Mouse (Mus musculus): ENCODE data around the gene Hsdl1. TPM values are rescaled to one million over a fixed set of nuclear protein-coding genes. Genes with fewer than 3 reads are reported as not detected.

Gene Hsdl1
- polyA plus RNA-seq, 1 experiment from 2014 or later, result 176 TPM

GRCm38 (mm10) chr8:119555861-119556260 lies 19.1 kb downstream of the Hsdl1 start:
- H3K9ac ChIP-seq (replicated peaks; ENCODE audit: low read depth, low read length), result no peak overlapping the region
- no peaks in the 10 kb centered on the region for H3K36me3 ChIP-seq (ENCODE audit: control insufficient read depth, insufficient read depth, low read length)
- no peak overlapping the region for H3K4me3 ChIP-seq (ENCODE audit: low read depth, low read length)
- 64% methylated on average over 6 of the region's 6 CpGs for WGBS
- no peaks in the 10 kb centered on the region for H3K9me3 ChIP-seq (ENCODE audit: control insufficient read depth, low read length)
- no peak overlapping the region for H3K27ac ChIP-seq (ENCODE audit: low read depth, low read length)
- peaks cover 23% of the 10 kb centered on the region for H3K4me1 ChIP-seq (ENCODE audit: control insufficient read depth, insufficient read depth, low read length)
- H3K4me2 ChIP-seq (ENCODE audit: low read depth, low read length), result no peak overlapping the region
- no peak for ATAC-seq (ENCODE audit: low read depth)
- no peaks in the 10 kb centered on the region for H3K27me3 ChIP-seq (ENCODE audit: control insufficient read depth, insufficient read depth, low read length)

- H3K27ac ChIP-seq (ENCODE audit: low read depth, low read length), result no peak overlapping the region
- H3K27me3 ChIP-seq (ENCODE audit: control insufficient read depth, insufficient read depth, low read length), result no peaks in the 10 kb centered on the region
- 83% methylated on average over 2 of the region's 2 CpGs for WGBS
- no peaks in the 10 kb centered on the region for H3K9me3 ChIP-seq (ENCODE audit: control insufficient read depth, low read length)
- no peak overlapping the region for H3K9ac ChIP-seq (replicated peaks; ENCODE audit: low read depth, low read length)
- no peak overlapping the region for H3K4me3 ChIP-seq (ENCODE audit: low read depth, low read length)
- H3K4me2 ChIP-seq (ENCODE audit: low read depth, low read length), result no peak overlapping the region
- H3K4me1 ChIP-seq (ENCODE audit: control insufficient read depth, insufficient read depth, low read length), result peaks cover 17% of the 10 kb centered on the region
- H3K36me3 ChIP-seq (ENCODE audit: control insufficient read depth, insufficient read depth, low read length), result no peaks in the 10 kb centered on the region
- ATAC-seq (ENCODE audit: low read depth), result no peak
Measured at GRCm38 (mm10) chr8:119552967-119553366, 22.0 kb downstream of the Hsdl1 start.

- Histone ChIP-seq H3K9me3 (ENCODE audit: control insufficient read depth, low read length) (no peaks in the 10 kb centered on the region), H3K36me3 (ENCODE audit: control insufficient read depth, insufficient read depth, low read length) (peaks cover 14% of the 10 kb centered on the region; the same call in 1 of the 2 replicates), H3K4me2 (ENCODE audit: low read depth, low read length) (no peak overlapping the region), H3K27ac (ENCODE audit: low read depth, low read length) (no peak overlapping the region), H3K4me3 (ENCODE audit: low read depth, low read length) (no peak overlapping the region), H3K4me1 (ENCODE audit: control insufficient read depth, insufficient read depth, low read length) (no peaks in the 10 kb centered on the region), H3K27me3 (ENCODE audit: control insufficient read depth, insufficient read depth, low read length) (no peaks in the 10 kb centered on the region), H3K9ac (replicated peaks; ENCODE audit: low read depth, low read length) (no peak overlapping the region)
- ATAC-seq (ENCODE audit: low read depth), result no peak
- 83% methylated on average over 7 of the region's 7 CpGs for WGBS
Measured at GRCm38 (mm10) chr8:119548560-119549113, 26.3 kb downstream of the Hsdl1 start.

GRCm38 (mm10) chr8:119547019-119547691 lies 27.8 kb downstream of the Hsdl1 start:
- Histone ChIP-seq H3K36me3 (ENCODE audit: control insufficient read depth, insufficient read depth, low read length) (peaks cover 21% of the 10 kb centered on the region; the same call in 1 of the 2 replicates), H3K27me3 (ENCODE audit: control insufficient read depth, insufficient read depth, low read length) (no peaks in the 10 kb centered on the region)

GRCm38 (mm10) chr8:119545791-119546190 lies 29.2 kb downstream of the Hsdl1 start:
- peaks cover 30% of the 10 kb centered on the region for H3K36me3 ChIP-seq (ENCODE audit: control insufficient read depth, insufficient read depth, low read length)
- WGBS, result 90% methylated on average over 6 of the region's 6 CpGs

More at GRCm38 (mm10) chr8:119547019-119547691, 27.8 kb downstream of the Hsdl1 start:
- Histone ChIP-seq H3K4me1 (ENCODE audit: control insufficient read depth, insufficient read depth, low read length) (no peaks in the 10 kb centered on the region), H3K4me2 (ENCODE audit: low read depth, low read length) (no peak overlapping the region), H3K9ac (replicated peaks; ENCODE audit: low read depth, low read length) (no peak overlapping the region), H3K27ac (ENCODE audit: low read depth, low read length) (no peak overlapping the region), H3K9me3 (ENCODE audit: control insufficient read depth, low read length) (no peaks in the 10 kb centered on the region), H3K4me3 (ENCODE audit: low read depth, low read length) (no peak overlapping the region)
- no peak for ATAC-seq (ENCODE audit: low read depth)
- 89% methylated on average over 18 of the region's 18 CpGs for WGBS

GRCm38 (mm10) chr8:119545180-119545579 lies 29.8 kb downstream of the Hsdl1 start:
- H3K27me3 ChIP-seq (ENCODE audit: control insufficient read depth, insufficient read depth, low read length), result no peaks in the 10 kb centered on the region
- no peak overlapping the region for H3K9ac ChIP-seq (replicated peaks; ENCODE audit: low read depth, low read length)
- no peak overlapping the region for H3K4me2 ChIP-seq (ENCODE audit: low read depth, low read length)
- no peak for ATAC-seq (ENCODE audit: low read depth)
- H3K4me3 ChIP-seq (ENCODE audit: low read depth, low read length), result no peak overlapping the region
- 78% methylated on average over 6 of the region's 6 CpGs for WGBS
- H3K27ac ChIP-seq (ENCODE audit: low read depth, low read length), result no peak overlapping the region
- no peaks in the 10 kb centered on the region for H3K4me1 ChIP-seq (ENCODE audit: control insufficient read depth, insufficient read depth, low read length)
- peaks cover 36% of the 10 kb centered on the region for H3K36me3 ChIP-seq (ENCODE audit: control insufficient read depth, insufficient read depth, low read length)
- no peaks in the 10 kb centered on the region for H3K9me3 ChIP-seq (ENCODE audit: control insufficient read depth, low read length)

More at GRCm38 (mm10) chr8:119545791-119546190, 29.2 kb downstream of the Hsdl1 start:
- no peak overlapping the region for H3K4me3 ChIP-seq (ENCODE audit: low read depth, low read length)
- no peaks in the 10 kb centered on the region for H3K9me3 ChIP-seq (ENCODE audit: control insufficient read depth, low read length)
- H3K4me2 ChIP-seq (ENCODE audit: low read depth, low read length), result no peak overlapping the region
- H3K27me3 ChIP-seq (ENCODE audit: control insufficient read depth, insufficient read depth, low read length), result no peaks in the 10 kb centered on the region
- no peak overlapping the region for H3K9ac ChIP-seq (replicated peaks; ENCODE audit: low read depth, low read length)
- H3K4me1 ChIP-seq (ENCODE audit: control insufficient read depth, insufficient read depth, low read length), result no peaks in the 10 kb centered on the region
- ATAC-seq (ENCODE audit: low read depth), result no peak
- H3K27ac ChIP-seq (ENCODE audit: low read depth, low read length), result no peak overlapping the region

GRCm38 (mm10) chr8:119544606-119545005 lies 30.4 kb downstream of the Hsdl1 start:
- ATAC-seq (ENCODE audit: low read depth), result no peak
- H3K27ac ChIP-seq (ENCODE audit: low read depth, low read length), result no peak overlapping the region
- H3K36me3 ChIP-seq (ENCODE audit: control insufficient read depth, insufficient read depth, low read length), result peaks cover 41% of the 10 kb centered on the region
- H3K4me3 ChIP-seq (ENCODE audit: low read depth, low read length), result no peak overlapping the region
- H3K9ac ChIP-seq (replicated peaks; ENCODE audit: low read depth, low read length), result no peak overlapping the region
- H3K4me2 ChIP-seq (ENCODE audit: low read depth, low read length), result no peak overlapping the region
- H3K9me3 ChIP-seq (ENCODE audit: control insufficient read depth, low read length), result no peaks in the 10 kb centered on the region
- no peaks in the 10 kb centered on the region for H3K27me3 ChIP-seq (ENCODE audit: control insufficient read depth, insufficient read depth, low read length)
- H3K4me1 ChIP-seq (ENCODE audit: control insufficient read depth, insufficient read depth, low read length), result no peaks in the 10 kb centered on the region
- WGBS, result 82% methylated on average over 3 of the region's 3 CpGs

- WGBS, result 92% methylated on average over 9 of the region's 9 CpGs
- H3K9ac ChIP-seq (replicated peaks; ENCODE audit: low read depth, low read length), result no peak overlapping the region
- no peak overlapping the region for H3K4me3 ChIP-seq (ENCODE audit: low read depth, low read length)
- H3K9me3 ChIP-seq (ENCODE audit: control insufficient read depth, low read length), result no peaks in the 10 kb centered on the region
- no peak for ATAC-seq (ENCODE audit: low read depth)
- H3K36me3 ChIP-seq (ENCODE audit: control insufficient read depth, insufficient read depth, low read length), result peaks cover 80% of the 10 kb centered on the region
- H3K4me2 ChIP-seq (ENCODE audit: low read depth, low read length), result no peak overlapping the region
- H3K4me1 ChIP-seq (ENCODE audit: control insufficient read depth, insufficient read depth, low read length), result no peaks in the 10 kb centered on the region
- no peak overlapping the region for H3K27ac ChIP-seq (ENCODE audit: low read depth, low read length)
- H3K27me3 ChIP-seq (ENCODE audit: control insufficient read depth, insufficient read depth, low read length), result no peaks in the 10 kb centered on the region
Measured at GRCm38 (mm10) chr8:119531973-119532372, 43.0 kb downstream of the Hsdl1 start.

- Histone ChIP-seq H3K4me3 (ENCODE audit: low read depth, low read length) (no peak overlapping the region), H3K27me3 (ENCODE audit: control insufficient read depth, insufficient read depth, low read length) (no peaks in the 10 kb centered on the region)
Measured at GRCm38 (mm10) chr8:119531397-119531796, 43.6 kb downstream of the Hsdl1 start.

More at GRCm38 (mm10) chr8:119531397-119531796, 43.6 kb downstream of the Hsdl1 start:
- Histone ChIP-seq H3K36me3 (ENCODE audit: control insufficient read depth, insufficient read depth, low read length) (peaks cover 78% of the 10 kb centered on the region), H3K9ac (replicated peaks; ENCODE audit: low read depth, low read length) (no peak overlapping the region), H3K4me2 (ENCODE audit: low read depth, low read length) (no peak overlapping the region), H3K27ac (ENCODE audit: low read depth, low read length) (no peak overlapping the region), H3K4me1 (ENCODE audit: control insufficient read depth, insufficient read depth, low read length) (no peaks in the 10 kb centered on the region), H3K9me3 (ENCODE audit: control insufficient read depth, low read length) (no peaks in the 10 kb centered on the region)
- WGBS, result 94% methylated on average over 3 of the region's 3 CpGs
- no peak for ATAC-seq (ENCODE audit: low read depth)
